Mouse (Mus musculus) left cerebral cortex, adult 18-20 months (tissue): ENCODE data around the gene Wdr47. TPM values are rescaled to one million over a fixed set of nuclear protein-coding genes. Genes with fewer than 3 reads are reported as not detected.
"Not testable (repeated sequence)": the region's sequence is repeated elsewhere in the genome, so short reads cannot be mapped to it uniquely, and the experiment has no call there.

ENCODE experiments used
- DNase-seq, 2 experiments: peaks; one replicate each; pipeline ENCODE4 v3.0.0; 2021 to 2022; ENCODE audit warnings: low spot score in 2 of 2, mixed read lengths in 1 of 2
- long read RNA-seq, 2 experiments: library from polyadenylated mRNA; stranded (forward); transcript quantifications; one replicate each; pipeline ENCODE4 v2.0.0; 2021
- total RNA-seq, 2 experiments: library from RNA; stranded (reverse); gene quantifications; 2 replicates each; pipeline ENCODE4 v1.2.3; 2021

Wdr47 gene
- 100 to 1,000 TPM; 123 to 138 TPM for total RNA-seq
- long read RNA-seq, experiment 1, full-length matches to known transcripts = 56 of 106 reads
- long read RNA-seq, experiment 1, partial matches to known transcripts = 13 of 106 reads
- long read RNA-seq, experiment 1, other reads (novel, unspliced or antisense) = 37 of 106 reads
- long read RNA-seq, experiment 2, full-length matches to known transcripts = 40 of 71 reads
- long read RNA-seq, experiment 2, partial matches to known transcripts = 18 of 71 reads
- long read RNA-seq, experiment 2, other reads (novel, unspliced or antisense) = 13 of 71 reads

DNA sequence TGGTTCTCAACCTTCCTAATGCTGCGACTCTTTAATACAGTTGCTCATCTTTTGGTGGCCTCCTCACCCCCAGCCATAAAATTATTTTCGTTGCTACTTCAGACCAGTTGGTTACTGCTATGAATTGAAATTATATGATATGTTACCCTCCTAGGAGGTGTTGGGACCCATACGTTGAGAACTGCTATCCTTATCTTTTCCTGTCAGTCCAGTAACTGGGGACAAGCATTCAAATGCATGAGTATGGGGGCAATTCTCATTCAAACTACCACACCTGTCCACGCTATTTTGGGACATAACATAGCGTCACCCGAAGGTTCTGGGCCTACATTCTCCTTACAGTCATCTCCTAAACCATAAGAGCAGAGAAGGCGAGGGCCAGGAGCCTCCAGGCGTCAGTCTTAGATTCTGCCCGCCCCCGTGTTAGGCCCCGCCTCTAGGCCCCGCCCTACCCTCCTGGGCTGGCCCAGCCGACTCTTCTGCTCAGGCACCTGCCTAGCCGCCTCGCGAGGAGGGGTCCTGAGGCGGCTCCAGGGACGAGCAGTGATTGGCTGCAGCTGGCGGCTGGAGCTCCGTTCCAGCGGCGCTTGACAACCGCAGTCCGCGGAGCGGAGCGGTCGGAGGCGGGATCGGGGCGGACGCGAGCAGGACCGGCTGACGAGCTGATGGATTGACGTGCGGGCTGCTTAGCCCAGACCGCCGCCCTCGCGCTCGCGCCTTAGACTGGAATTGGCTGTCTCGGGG, at the start of gene Wdr47:
Gene Wdr47 (plus strand): TSS at position 494 of the 744 bp plus-strand sequence.
- DNase-seq = peak; percentile 94 to 97

- no peak for DNase-seq
These were observed 48.8 kb upstream of the Wdr47 start for GRCm38 (mm10) chr3:108542299-108542698.

- peak; percentile 21 to 39 for DNase-seq
These were observed 36.9 kb upstream of the Wdr47 start for GRCm38 (mm10) chr3:108554111-108554561.

DNA sequence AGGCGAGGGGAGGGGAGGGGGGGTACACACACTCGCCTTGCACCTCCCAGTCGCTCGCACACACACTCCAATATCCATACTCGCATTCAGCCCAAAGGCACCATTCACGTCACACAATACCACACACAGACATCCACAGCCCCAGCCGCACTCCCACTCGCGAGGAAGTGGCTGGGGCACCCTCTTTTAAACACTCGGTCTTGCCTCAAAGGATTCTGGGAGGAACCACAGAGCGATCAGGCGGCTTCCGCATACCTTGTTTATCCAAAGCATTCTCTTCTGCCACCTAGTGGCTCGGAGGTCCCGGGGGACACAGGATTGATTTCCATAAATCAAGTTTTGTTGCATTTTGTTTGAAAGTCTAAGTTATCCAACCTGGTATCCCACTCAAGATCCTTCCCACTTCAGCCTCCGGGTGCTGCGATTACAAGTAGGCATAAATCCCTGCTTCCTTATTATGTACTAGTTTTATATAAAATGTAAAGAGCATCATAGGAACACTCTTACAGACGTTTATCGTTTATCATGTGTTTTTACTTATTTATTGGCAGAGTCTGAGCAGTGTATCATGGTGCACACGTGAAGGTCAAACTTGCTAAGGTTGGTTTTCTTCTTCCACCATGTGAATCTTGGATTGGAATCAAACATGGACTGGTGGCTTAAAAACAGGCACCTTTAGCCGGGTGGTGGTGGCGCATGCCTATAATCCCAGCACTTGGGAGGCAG, 36.3 kb upstream of the Wdr47 start:
- peak; percentile 93 to 96 for DNase-seq

DNA sequence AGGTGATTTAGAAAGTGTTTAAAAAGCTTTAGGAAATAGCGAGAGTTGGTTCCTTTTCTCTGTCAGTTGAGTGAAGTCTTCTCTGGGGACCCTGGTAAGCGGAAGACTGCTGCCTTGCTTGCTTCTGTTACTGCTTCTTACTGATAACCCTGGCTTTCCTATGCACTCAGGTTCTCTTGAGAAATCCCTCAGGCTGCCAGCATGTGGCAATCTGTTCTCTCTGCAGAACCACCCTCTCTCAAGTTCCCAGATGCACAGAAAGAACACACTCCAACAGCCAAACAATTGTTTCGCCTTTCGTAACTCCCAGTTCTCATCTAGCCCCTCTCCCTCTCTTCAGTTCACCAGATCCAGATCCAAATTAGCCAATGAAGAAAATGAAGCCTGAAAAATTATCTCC, 33.2 kb upstream of the Wdr47 start:
- DNase-seq = no peak

DNA sequence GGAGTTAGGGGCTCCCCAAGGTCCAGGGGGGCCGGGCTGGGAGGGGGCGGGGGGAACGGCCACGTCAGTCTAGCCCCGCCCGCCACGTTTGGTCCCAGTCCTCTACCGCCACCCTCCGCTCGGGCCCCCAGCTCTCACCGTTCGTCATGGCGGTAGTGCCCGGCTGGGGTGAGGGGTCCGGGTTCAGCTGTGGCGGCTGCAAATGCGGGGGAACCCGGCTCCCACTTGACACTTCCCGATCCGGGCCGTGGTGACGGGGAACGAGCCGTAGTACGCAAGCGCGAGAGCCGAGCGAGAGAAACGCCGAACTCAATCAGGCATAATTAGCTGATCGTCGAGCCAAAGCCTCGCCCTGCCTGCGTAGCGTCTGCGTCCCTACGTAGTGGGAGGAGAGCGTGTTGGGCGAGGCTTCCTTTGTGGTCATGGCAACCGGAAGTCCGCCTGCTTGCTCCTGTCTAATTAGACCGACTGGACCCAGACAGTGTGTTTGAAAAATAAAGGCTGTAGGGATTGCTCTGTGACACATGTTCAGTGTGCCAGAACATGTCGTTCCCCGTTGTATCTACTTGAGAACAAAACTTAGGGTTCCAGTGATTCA, 28.8 kb upstream of the Wdr47 start, which contains the start of gene Tmem167b:
Gene Tmem167b (minus strand): TSS at position 334 of the 598 bp plus-strand sequence.
- DNase-seq = peak; percentile 98

GRCm38 (mm10) chr3:108562777-108563271, 28.3 kb upstream of the Wdr47 start:
- no peak for DNase-seq

DNA sequence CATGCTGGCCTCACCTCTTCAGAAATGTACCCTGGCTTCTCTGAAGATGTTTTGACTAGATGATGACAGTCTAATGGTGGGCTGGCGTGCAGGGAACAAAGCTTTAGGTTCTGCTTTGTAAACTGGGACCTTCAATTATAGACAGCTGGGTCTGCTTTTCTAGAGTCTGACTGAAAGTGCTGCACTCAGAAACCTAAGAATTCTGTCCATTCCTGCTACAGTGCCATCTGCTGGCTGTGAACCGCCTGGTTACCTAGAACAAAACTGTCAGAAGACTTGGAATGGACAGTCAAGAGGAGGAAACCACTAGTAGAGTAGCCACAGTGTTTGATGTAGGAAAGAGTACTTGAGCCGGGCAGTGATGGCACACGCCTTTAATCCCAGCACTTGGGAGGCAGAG, 27.8 kb upstream of the Wdr47 start:
- DNase-seq = peak; percentile 80 to 81

DNA sequence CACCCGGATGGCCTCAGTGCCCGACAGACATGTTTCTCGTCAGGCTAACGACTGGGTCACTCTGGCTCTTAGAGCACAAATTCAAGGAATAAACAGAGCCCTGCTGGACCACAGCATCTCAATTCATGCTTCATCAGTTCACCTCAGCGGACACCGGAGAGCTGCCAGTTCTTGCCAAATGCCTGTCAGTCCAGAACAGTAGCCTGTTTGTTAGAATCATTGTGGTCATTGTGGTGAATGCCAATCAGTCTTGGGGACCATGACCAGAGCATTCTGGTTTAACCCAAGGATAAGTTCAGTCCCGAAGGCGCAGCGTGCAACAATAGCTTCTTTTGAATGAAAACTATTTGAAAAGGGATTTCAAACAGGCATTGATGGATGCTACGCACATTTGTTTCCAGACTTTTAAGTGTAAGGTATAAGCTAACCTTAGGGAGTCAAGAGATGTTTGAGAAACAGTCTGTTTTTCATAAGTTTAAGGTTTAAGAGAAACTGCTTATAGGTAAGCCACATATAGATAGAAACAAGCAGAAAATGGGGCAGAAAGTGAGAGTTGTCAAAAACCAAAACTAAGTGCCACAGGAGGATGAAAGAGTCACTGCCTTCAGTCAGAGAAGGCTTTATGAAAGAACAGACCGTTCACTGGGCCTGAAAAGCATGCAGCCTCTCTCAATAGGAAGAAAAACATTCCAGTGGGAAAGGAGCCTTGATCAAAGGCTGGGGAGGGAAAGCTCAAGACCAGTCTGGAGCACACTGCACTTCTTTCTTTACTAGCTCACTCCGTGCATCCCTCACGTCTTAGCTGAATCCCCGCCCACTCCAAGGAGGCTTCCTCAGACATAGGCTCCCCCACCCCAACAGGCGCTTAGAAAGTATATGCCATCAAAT, 22.8 kb upstream of the Wdr47 start:
- DNase-seq = no peak

DNA sequence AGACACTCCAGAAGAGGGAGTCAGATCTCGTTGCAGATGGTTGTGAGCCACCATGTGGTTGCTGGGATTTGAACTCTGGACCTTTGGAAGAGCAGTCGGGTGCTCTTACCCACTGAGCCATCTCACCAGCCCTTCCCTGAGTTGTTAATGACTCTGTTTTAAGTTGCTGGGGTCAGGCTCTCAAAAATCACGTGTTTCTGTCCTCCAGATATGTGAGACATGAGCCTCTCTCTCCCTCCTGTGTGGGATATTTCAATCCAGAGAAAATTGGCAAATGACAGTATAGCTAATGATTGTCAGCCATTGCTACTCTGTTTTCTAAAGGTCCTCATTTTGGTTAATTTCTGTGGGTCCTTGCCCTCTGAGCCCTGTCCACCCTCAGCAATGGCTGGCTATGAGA, 21.4 kb upstream of the Wdr47 start:
- DNase-seq = not testable (repeated sequence)

DNA sequence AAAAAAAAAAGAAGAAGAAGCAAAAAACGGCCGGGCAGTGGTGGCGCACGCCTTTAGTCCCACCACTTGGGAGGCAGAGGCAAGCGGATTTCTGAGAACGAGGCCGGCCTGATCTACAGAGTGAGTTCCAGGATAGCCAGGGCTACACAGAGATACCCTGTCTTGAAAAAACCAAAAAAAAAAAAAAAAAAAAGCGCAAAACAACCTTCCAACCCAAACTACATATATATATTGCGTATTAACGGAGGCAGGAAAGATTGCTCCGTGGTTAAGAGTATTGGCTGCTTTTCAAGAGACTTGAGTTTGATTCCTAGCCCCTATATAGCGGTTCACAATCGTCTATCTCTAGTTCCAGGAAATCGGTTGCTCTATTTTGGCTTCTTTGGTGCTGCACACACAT, 20.3 kb upstream of the Wdr47 start:
- DNase-seq = no peak

DNA sequence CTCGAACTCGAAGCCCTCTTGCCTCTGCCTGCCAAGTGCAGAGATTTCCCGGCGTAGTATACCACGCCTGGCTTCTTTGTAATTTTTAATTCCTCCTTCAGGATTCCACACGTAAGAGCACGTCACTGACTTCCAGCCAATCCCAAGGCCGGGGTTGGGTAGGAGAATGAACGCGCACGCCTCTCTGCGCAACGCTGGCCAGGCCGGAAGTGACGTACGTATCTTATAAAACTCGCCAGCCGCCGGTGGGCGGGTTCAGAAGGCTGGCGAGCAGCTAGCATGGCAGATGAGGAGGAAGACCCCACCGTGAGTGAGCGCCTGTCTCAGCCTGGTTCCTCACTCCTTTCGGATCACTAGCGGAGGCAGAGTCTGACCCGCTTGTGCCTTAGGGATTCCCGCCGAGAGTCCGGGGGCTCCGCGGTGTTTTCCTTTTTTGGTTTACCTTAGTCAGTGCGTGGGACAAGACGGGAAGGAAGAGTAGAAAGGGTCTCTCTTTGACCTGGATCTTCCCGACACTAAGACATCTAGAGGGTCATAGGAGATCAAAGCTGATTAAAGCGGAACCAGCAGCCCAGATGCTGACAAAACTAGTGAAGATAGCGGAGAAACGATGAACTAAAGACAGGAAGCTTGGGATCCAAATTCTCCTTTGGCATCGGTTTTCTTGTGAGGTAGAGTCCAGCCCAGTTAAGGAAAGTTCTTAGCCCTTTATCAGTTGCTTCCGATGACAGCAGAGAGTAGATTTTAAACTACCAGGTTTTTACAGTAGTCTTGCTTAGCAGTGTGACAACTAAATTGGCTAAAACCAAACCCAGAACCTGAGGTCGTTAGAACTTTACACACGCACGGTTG, 19.4 kb upstream of the Wdr47 start, which contains the start of gene Taf13:
Gene Taf13 (plus strand): TSS at position 256 of the 852 bp plus-strand sequence.
- DNase-seq = peak; percentile 97 to 98

DNA sequence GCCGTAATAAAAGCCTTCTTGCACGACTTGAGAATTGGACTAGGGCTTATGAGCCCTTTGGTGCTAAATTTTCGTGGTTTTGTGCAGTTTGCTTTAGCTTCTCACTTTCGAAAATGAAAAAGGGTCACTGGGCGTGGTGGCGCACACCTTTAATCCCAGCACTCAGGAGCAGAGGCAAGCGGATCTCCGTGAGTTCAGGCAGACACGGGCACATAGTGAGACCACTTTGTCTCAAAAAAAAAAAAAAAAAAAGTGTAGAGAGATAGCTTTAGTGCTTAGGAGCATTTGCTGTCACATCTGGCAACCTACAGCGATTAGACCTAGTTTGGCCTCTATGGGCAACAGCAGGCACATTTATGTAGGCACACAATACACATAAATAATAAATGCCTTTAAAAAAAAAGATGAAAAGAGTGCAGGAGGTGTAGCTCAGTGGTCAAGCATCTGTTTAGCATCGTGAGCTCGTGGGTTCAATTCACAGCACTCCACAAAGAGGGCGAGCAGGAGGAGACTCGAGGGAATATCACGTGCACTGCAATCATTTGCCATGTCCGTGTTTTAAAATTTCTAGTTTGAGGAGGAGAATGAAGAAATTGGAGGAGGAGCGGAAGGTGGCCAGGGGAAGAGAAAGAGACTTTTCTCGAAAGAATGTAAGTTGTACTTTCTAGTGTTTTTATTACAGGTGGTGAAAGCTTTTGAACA, 18.6 kb upstream of the Wdr47 start:
- DNase-seq = no peak

GRCm38 (mm10) chr3:108574018-108574417, 17.1 kb upstream of the Wdr47 start:
- no peak for DNase-seq

DNA sequence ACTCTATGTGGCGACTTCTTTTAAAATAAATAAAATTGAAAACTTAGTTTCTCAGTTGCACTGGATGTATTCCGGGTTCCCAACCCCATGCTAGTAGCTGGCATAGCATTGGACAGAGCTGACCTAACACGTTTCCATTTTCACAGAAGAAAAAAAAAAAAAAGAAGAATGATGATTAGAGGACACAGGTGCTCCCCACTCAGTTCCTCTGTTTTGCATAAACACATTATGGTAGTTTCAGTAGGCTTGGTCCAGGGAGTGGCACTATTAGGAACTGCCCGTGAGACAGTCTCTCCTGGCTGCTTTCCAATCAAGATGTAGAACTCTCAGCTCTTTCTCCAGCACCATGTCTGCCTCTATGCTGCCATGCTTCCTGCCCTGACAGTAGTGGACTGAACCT, 6.5 kb upstream of the Wdr47 start:
- DNase-seq = no peak

DNA sequence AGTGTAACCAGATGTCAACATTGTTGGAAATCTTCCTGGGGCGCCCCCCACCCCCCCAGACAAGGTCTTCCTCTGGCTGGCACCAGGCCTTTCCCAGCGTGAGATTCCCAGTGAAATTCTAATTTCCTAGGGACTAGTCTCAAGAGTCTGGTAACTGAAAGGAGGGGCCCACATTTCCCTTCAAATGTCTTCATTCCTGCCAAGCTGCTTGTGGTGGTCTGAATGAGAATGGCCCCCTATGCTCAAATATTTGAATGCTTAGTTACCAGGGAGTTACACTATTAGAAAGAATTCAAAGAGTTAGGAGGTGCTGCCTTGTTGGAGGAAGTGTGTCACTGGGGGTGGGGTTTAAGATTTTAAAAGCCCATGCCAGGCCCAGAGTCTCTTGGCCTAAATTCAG, 2.6 kb upstream of the Wdr47 start:
- DNase-seq = no peak

DNA sequence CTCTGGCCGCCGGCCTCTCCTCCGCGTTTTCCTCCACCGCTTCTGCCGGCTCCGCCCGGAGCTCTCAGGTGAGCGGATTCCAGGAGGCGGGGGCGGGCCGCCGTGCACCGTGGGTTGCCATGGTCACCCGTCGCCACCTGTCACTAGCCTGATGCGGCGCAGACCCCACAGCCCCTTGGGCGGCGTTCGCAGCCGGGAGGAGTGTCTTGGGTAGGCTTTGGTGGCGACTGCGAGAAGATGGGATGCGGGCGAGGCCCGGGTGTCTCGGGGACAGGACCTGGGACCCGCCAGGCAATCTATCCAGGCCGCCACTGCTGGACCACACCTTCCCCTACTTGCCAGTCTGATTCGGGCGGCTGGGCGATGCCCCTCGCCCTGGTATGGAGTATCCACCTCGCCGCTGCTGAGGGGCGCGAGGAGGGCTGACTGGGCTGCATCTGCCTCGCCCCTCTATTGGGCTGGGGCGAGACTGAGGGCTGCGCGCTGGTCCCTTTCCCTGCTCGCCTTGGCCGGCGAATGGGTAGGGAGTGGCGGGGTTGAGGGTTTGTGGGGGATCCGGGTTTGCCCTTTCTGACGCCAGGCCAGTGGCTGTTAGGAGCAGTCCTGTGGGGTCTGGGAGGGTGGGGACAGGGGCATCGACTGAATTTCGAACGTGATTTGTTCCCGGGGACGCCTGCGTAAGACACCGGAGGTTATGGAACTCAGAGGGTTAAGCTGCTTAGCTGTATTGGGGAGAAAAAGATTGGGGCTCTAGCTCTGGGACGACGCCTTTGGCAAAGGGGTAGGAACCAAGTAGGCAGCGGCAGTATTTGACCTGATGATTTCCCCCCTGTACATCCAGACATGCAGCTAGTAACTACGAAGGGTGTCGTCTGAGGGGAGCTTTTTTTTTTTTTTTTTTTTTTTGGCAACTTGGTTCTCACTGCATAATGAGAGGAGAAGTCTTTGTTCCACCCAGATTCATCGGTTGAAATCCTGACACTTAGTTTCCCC, 747 bp downstream of the Wdr47 start:
- peak in 1 of 2 experiments; percentile 22 for DNase-seq
